Mouse (Mus musculus) cerebellum, adult (tissue): Measurements from ENCODE around the gene Ccdc34.

Experiments
- ATAC-seq: cut with Nextera tagmentation; 2 replicates; pipeline ENCODE4 v1.9.2; 2017; ENCODE audit warnings: mild to moderate bottlenecking, moderate library complexity, mixed read lengths; ENCODE audit not compliant: insufficient number of reproducible peaks, low FRiP score, low TSS enrichment

Gene Ccdc34

DNA sequence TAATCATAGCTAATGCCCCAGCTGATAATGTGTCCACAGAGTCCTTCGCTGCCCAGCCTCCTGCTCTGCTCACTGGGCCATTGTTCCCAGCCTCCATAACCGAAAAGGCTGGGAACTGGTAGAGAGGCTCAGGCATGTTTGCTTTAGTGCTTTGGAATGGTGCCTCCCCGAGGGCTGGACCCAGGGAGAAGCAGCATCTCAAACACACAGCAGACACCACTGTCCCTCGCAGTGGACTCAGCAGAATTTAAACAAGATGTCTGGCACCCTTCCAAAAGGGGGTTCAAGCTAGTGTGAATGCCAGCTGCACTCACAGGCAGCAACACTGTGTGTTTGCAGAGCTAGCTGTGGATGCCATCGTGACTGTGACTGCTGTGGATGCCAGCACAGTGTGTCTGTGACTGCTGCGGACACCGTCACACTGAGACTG is 156.2 kb downstream of the Ccdc34 start:
- no peak for ATAC-seq

- no peak for ATAC-seq
These were observed 159.3 kb downstream of the Ccdc34 start for GRCm38 (mm10) chr2:110176761-110177400.

GRCm38 (mm10) chr2:110177406-110177805 is 159.8 kb downstream of the Ccdc34 start:
- ATAC-seq = no peak

- no peak for ATAC-seq
These were observed 160.3 kb downstream of the Ccdc34 start for GRCm38 (mm10) chr2:110177879-110178278.

GRCm38 (mm10) chr2:110179669-110180315 is 162.2 kb downstream of the Ccdc34 start:
- ATAC-seq = peak; percentile 67

DNA sequence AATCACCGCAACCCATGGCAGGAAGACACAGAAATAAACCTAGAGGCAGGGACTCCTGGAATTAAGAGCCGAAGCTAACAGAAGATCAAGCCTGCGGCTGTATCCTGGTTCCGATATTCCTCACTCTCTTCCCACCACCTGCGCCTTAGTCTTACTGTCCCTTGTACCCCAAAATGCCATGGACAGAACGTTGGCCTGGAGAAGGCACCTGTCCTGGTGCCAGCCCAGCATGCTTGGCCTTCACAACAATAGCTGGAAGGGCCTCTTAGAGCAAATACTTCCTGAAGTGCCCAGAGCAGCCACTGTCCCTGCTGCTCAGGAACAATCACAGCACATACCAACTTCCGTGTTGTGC is 162.7 kb downstream of the Ccdc34 start:
- peak; percentile 43 for ATAC-seq

DNA sequence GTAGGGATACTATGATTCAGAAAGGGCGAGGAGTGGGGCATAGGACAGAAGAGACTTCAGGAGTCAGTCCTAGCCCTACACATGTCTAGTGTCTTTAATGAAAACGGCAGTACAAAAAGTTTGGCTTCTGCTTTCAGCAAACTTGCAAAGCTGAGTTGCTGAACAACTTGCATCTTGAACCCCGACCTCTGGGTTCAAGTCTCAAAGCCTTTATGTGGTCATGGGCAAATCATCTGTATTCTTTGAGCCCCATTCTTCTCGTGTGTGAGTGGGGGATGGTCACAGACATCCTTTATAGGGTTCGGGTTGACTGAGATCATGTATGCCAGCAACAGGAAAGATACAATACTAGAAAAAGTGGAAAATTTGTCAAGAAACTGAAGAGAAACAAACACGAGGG is 164.0 kb downstream of the Ccdc34 start:
- ATAC-seq = no peak

GRCm38 (mm10) chr2:110182248-110182647 is 164.6 kb downstream of the Ccdc34 start:
- no peak for ATAC-seq

DNA sequence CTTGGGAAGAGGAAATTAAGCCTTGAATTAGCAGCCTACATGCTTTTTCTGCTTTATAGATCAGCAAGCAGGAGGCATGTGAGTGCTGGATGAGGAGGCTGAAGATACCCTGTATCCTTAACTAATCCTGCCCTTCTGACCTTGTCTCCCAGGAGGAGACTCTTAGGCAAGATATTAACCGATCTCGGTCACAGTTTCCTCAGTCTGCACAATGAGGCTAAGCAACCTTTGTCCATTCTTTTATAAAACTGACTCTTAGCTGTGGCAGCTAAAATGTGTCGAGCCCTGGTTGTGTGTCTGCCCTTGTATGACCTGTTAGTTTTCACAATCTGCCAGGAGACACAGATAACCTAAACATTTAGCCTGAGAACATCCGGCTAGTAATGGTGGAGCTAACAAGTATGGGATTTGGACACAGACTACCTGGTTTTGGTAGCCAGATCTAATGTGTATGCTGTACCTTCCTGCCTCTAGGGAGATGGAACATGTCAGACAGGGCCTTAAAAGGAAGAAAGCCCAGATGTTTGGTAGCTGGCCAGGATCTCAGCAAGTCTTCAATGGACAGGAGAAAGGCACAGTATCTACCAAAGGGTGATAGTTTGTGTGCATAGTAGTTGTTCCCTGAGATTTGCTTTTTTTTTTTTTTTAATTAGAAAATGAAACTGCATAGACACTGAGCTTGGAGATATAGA is 165.3 kb downstream of the Ccdc34 start:
- ATAC-seq = no peak

- ATAC-seq = no peak
These were observed 166.5 kb downstream of the Ccdc34 start for GRCm38 (mm10) chr2:110184071-110184470.

- ATAC-seq = no peak
These were observed 168.9 kb downstream of the Ccdc34 start for GRCm38 (mm10) chr2:110186427-110186980.

GRCm38 (mm10) chr2:110188696-110189397 is 171.2 kb downstream of the Ccdc34 start:
- no peak for ATAC-seq

DNA sequence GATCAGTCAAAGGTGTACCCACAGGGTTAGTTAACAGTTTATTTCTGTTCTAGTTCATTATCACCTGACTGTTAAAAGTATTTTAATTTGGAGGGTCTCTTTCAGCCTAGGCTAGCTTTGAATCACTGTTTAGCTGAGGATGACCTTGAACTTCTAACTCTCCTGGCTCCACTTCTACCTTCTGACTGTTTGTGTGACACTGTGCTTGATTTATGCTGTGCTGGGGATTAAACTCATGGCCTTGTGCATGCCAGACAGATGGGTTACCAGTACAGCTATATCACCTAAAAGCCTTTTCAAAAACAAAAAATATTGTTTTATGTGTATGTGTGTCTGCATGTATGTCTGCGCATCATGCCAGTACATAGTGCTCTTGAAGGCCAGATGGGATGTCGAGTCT is 172.8 kb downstream of the Ccdc34 start:
- ATAC-seq = no peak

DNA sequence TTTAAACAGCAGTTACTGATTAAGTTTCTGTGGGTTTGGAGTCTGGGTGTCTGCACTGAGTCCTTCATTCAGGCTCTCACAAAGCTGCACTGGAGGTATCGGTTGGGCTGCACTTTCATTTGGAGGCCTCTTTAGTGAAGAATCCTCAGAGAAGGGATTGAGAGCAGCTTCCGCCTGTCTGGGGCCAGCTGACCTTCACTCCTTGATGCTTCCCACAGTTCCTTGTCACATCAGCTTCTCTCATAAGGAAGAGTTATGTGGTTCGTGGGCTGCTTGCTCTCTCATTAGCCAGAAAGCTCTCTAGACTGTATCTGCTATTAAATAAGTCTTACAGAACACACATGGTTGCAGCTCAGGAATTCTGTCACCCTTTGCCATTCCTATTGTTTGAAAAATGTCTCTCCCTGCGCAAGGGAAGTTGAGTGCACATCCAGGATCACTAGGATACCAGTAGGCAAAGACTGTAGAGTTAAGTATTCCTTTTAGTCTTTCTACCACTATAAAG is 173.6 kb downstream of the Ccdc34 start:
- ATAC-seq = no peak

GRCm38 (mm10) chr2:110191965-110192701 is 174.5 kb downstream of the Ccdc34 start:
- ATAC-seq = no peak

DNA sequence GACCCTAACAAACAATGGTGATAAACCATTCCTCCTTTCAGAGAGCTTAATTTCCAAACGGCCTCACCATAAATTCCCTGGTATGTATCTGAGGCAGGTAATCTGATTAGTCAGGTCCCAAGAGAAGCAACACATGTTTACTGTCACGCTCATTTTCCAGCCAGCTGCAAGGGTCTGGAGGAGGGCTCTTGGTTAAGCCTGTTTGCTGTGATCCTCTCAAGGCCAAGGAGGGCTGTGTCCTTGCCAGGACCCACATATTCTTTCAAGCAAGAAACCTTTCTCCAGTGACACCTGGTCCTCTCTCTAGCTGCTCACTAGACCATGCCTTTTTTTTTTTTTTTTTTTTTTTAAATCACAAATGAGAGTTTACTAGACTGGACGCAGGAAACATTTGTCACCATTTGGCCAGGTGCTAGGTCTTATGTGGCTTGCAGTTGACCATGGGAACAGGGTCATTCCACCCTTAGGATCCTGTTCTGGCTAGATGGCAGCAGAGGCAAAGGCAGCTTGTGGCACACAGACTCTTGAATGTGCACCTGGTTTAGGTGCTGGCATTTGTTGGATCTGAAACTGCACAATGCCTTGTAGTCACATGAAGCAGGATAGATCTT is 175.2 kb downstream of the Ccdc34 start:
- ATAC-seq = peak; percentile 40; the same call in 1 of the 2 replicates

- no peak for ATAC-seq
These were observed 178.9 kb downstream of the Ccdc34 start for GRCm38 (mm10) chr2:110196551-110196950.

DNA sequence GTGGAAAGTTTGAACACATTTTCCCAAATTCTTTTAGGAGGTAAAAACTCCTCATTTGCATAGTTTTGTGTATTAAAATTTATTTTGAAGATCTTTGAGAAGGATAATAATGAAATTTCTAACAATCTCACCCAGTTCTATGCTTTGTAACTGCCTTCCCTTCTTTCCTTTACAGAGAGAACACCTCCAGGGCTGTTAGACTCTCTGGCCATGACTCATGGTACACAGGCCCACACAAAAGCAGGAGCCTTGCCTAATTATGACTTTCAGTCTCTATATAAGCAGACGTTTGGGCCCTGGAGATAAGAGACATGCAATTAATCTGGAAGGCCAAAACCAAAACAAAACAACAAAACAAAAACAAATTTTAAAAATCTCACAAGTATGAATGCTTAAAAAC is 182.0 kb downstream of the Ccdc34 start:
- no peak for ATAC-seq

GRCm38 (mm10) chr2:110201770-110202169 is 184.2 kb downstream of the Ccdc34 start:
- ATAC-seq = no peak
